Mouse (Mus musculus) lung, adult 18-20 months (tissue): ENCODE measurements at regions not wholly inside any gene's neighbourhood (a gene's known extent, or its start where the extent isn't known, plus 50 kb on each side); places are given as distances from the start of the nearest gene placed in this dataset.
A peak's percentile ranks its signal among the peaks of the same experiment; 100 is the strongest.
"Not testable (repeated sequence)": the region's sequence is repeated elsewhere in the genome, so short reads cannot be mapped to it uniquely, and the experiment has no call there.

Source experiments
- DNase-seq, 2 experiments: peaks; one replicate each; pipeline ENCODE4 v3.0.0; 2022; ENCODE audit warnings: mixed read lengths in 2 of 2

GRCm38 (mm10) chr10:43672490-43672889 is 94.4 kb downstream of the Cd24a start:
- DNase-seq, result no peak

- DNase-seq, result no peak
These were observed 96.7 kb downstream of the Cd24a start for GRCm38 (mm10) chr10:43674749-43675148.

GRCm38 (mm10) chr10:43675495-43675894 is 97.4 kb downstream of the Cd24a start:
- DNase-seq, result not testable (repeated sequence)

GRCm38 (mm10) chr10:43676289-43676688 is 98.2 kb downstream of the Cd24a start:
- no peak for DNase-seq

GRCm38 (mm10) chr10:43684247-43685033 is 106.4 kb downstream of the Cd24a start:
- peak; percentile 32 to 56 for DNase-seq

- DNase-seq, result no peak
These were observed 111.3 kb downstream of the Cd24a start for GRCm38 (mm10) chr10:43689161-43689913.

- no peak for DNase-seq
These were observed 111.8 kb downstream of the Cd24a start for GRCm38 (mm10) chr10:43689914-43690316.

GRCm38 (mm10) chr10:43693974-43694373 is 115.9 kb downstream of the Cd24a start:
- DNase-seq, result no peak

GRCm38 (mm10) chr10:43694508-43694907 is 116.4 kb downstream of the Cd24a start:
- no peak for DNase-seq

GRCm38 (mm10) chr10:43695470-43695869 is 117.4 kb downstream of the Cd24a start:
- no peak for DNase-seq

- peak in 1 of 2 experiments; percentile 30 for DNase-seq
These were observed 119.8 kb downstream of the Cd24a start for GRCm38 (mm10) chr10:43697917-43698316.

- peak in 1 of 2 experiments; percentile 4 for DNase-seq
These were observed 122.5 kb downstream of the Cd24a start for GRCm38 (mm10) chr10:43700371-43701289.

- no peak for DNase-seq
These were observed 124.8 kb downstream of the Cd24a start for GRCm38 (mm10) chr10:43702895-43703294.

GRCm38 (mm10) chr10:43706001-43706988 is 128.2 kb downstream of the Cd24a start:
- DNase-seq, result no peak

- DNase-seq, result no peak
These were observed 128.9 kb downstream of the Cd24a start for GRCm38 (mm10) chr10:43707011-43707410.

GRCm38 (mm10) chr10:43707821-43708373 is 129.8 kb downstream of the Cd24a start:
- no peak for DNase-seq

- DNase-seq, result no peak
These were observed 131.4 kb downstream of the Cd24a start for GRCm38 (mm10) chr10:43709278-43710033.

GRCm38 (mm10) chr10:43710186-43710885 is 132.3 kb downstream of the Cd24a start:
- no peak for DNase-seq

- no peak for DNase-seq
These were observed 132.8 kb downstream of the Cd24a start for GRCm38 (mm10) chr10:43710886-43711256.

GRCm38 (mm10) chr10:43712657-43713056 is 134.6 kb downstream of the Cd24a start:
- no peak for DNase-seq
